In genomic region chr11:78363309-78364007, GRCm38 (mm10) we compare ENCODE assay signal across 26 mouse cellular contexts. TPM values are rescaled to one million over a fixed set of nuclear protein-coding genes. Genes with fewer than 3 reads are reported as not detected.
A peak's percentile ranks its signal among the peaks of the same experiment; 100 is the strongest.
DNase-seq lines count a peak whose midpoint lies in the region; ATAC-seq and TF ChIP-seq lines count a peak whose summit lies in the region.
"Had no signal": no experiment of that assay in that cellular context is flagged by ENCODE, and none has a peak within 500 bp of the region (broad histone marks: within the 10 kb centered on the region; RNA-seq: fewer than 3 reads in every experiment).

No protein-coding gene starts in this region.

- no peaks in the 10 kb centered on the region for H3K9me3 ChIP-seq in kidney, postnatal 0 days (replicated peaks; ENCODE audit: low read length)
- no peaks in the 10 kb centered on the region for H3K9me3 ChIP-seq in limb, embryonic 10.5 days (replicated peaks)
- no peaks in the 10 kb centered on the region for H3K9me3 ChIP-seq in midbrain, embryonic 13.5 days
- H3K9me3 ChIP-seq: embryonic facial prominence, embryonic 12.5 days; forebrain, embryonic 13.5 days; lung, embryonic 15.5 days; megakaryocyte, embryonic 14.5 days; neural tube, embryonic 12.5 days; stomach, embryonic 15.5 days had no signal

- in situ Hi-C loops in Patski (cut with MboI; ENCODE audit: low pct_unique_long_range_greater_than_20kb): loop anchor here (5.0 kb wide), 1 partner anchor 34 kb away; no protein-coding TSS in a partner anchor

- POLR2A ChIA-PET in Patski (lab: Charles Lee): interaction anchor here (0.7 to 10.0 kb wide), 6 partner anchors 15 to 59 kb away, joined by 3 to 160 read pairs (median 4); no protein-coding TSS in a partner anchor

- DNase-seq in 3T3-L1 (ENCODE audit: low read depth, low spot score): peak; percentile 41
- peak; percentile 73 for DNase-seq in Patski (ENCODE audit: low read depth, low spot score)
- no peak for DNase-seq in kidney, postnatal 0 days (ENCODE audit: low spot score)
- no peak for DNase-seq in limb, embryonic 10.5 days (ENCODE audit: low spot score)
- no peak for DNase-seq in cerebellum, postnatal 14 days
- no peak for DNase-seq in cerebellum, adult 11-12 months
- DNase-seq: cerebellum, postnatal 10 days; heart, postnatal 4 days; lung, postnatal 36 days; midbrain, embryonic 14.5 days; retina, postnatal 1 day; right cerebral cortex, postnatal 25 days; thymus, adult 18-20 months; thymus, postnatal 36 days had no signal

- no peaks in the 10 kb centered on the region for H3K27me3 ChIP-seq in Patski
- no peaks in the 10 kb centered on the region for H3K27me3 ChIP-seq in kidney, postnatal 0 days (ENCODE audit: insufficient read depth, low read length)
- peaks cover 14% of the 10 kb centered on the region for H3K27me3 ChIP-seq in limb, embryonic 10.5 days (ENCODE audit: low read depth, poor library complexity, severe bottlenecking)
- H3K27me3 ChIP-seq in midbrain, embryonic 13.5 days: no peaks in the 10 kb centered on the region
- H3K27me3 ChIP-seq: embryonic facial prominence, embryonic 12.5 days; forebrain, embryonic 13.5 days; lung, embryonic 15.5 days; stomach, embryonic 15.5 days had no signal

- H3K4me3 ChIP-seq in kidney, postnatal 0 days (replicated peaks; ENCODE audit: low read depth, low read length): no peak overlapping the region
- H3K4me3 ChIP-seq in limb, embryonic 10.5 days: no peak overlapping the region
- no peak overlapping the region for H3K4me3 ChIP-seq in midbrain, embryonic 13.5 days (replicated peaks)
- H3K4me3 ChIP-seq: embryonic facial prominence, embryonic 12.5 days; erythroblast, embryonic 14.5 days; forebrain, embryonic 13.5 days; layer of hippocampus, adult 2 months; lung, embryonic 15.5 days; megakaryocyte, embryonic 14.5 days; neural tube, embryonic 12.5 days; stomach, embryonic 15.5 days had no signal

- H3K4me1 ChIP-seq in kidney, postnatal 0 days (replicated peaks; ENCODE audit: insufficient read depth, low read length): 0 out of 2 replicates have a peak, but pooled peaks cover 12% of the 10 kb centered on the region
- H3K4me1 ChIP-seq in limb, embryonic 10.5 days: peaks cover 41% of the 10 kb centered on the region
- no peaks in the 10 kb centered on the region; the same call in 1 of the 2 replicates for H3K4me1 ChIP-seq in midbrain, embryonic 13.5 days (replicated peaks)
- H3K4me1 ChIP-seq: embryonic facial prominence, embryonic 12.5 days; stomach, embryonic 15.5 days had no signal

- CTCF ChIA-PET in Patski (lab: Charles Lee): interaction anchor here (1.4 to 18.5 kb wide), 3 partner anchors 10 to 33 kb away, joined by 5 to 473 read pairs (median 12); no protein-coding TSS in a partner anchor

- peak; percentile 67 for ATAC-seq in Patski
- ATAC-seq in kidney, postnatal 0 days (replicated peaks; ENCODE audit: low FRiP score, low read depth): peak; percentile 19; the same call in 1 of the 2 replicates
- ATAC-seq in midbrain, embryonic 13.5 days: no peak
- ATAC-seq: forebrain, embryonic 13.5 days; inflammation-experienced regulatory T-cells, adult 6 months had no signal

- peak overlapping the region; percentile 70; the same call in 1 of the 2 replicates for H3K27ac ChIP-seq in kidney, postnatal 0 days
- H3K27ac ChIP-seq in limb, embryonic 10.5 days: peak overlapping the region; percentile 32
- H3K27ac ChIP-seq in midbrain, embryonic 13.5 days: no peak overlapping the region
- H3K27ac ChIP-seq: embryonic facial prominence, embryonic 12.5 days; forebrain, embryonic 13.5 days; hindbrain, embryonic 14.5 days; layer of hippocampus, adult 2 months; liver, embryonic 14.5 days; lung, embryonic 15.5 days; neural tube, embryonic 12.5 days; stomach, embryonic 15.5 days had no signal

- no peaks in the 10 kb centered on the region for H3K36me3 ChIP-seq in kidney, postnatal 0 days (ENCODE audit: insufficient read depth, low read length)
- H3K36me3 ChIP-seq in limb, embryonic 10.5 days: no peaks in the 10 kb centered on the region
- no peaks in the 10 kb centered on the region for H3K36me3 ChIP-seq in midbrain, embryonic 13.5 days
- H3K36me3 ChIP-seq: embryonic facial prominence, embryonic 12.5 days; lung, embryonic 15.5 days; neural tube, embryonic 12.5 days; stomach, embryonic 15.5 days had no signal

- no peak overlapping the region for H3K9ac ChIP-seq in kidney, postnatal 0 days (ENCODE audit: low read depth, low read length)
- no peak overlapping the region for H3K9ac ChIP-seq in midbrain, embryonic 13.5 days (replicated peaks)
- H3K9ac ChIP-seq: embryonic facial prominence, embryonic 12.5 days; forebrain, embryonic 13.5 days; hindbrain, embryonic 14.5 days; liver, embryonic 14.5 days; lung, embryonic 15.5 days; neural tube, embryonic 12.5 days; stomach, embryonic 15.5 days had no signal

- WGBS in kidney, postnatal 0 days: 44% methylated on average over 13 of the region's 13 CpGs
- 64% methylated on average over 13 of the region's 13 CpGs for WGBS in limb, embryonic 10.5 days
- 89% methylated on average over 13 of the region's 13 CpGs for WGBS in midbrain, embryonic 13.5 days

- no peak for TF ChIP-seq CTCF in Patski (IDR thresholded peaks at IDR 0.05)
- no peak for TF ChIP-seq CTCF in kidney, postnatal 0 days (IDR thresholded peaks at IDR 0.05; ENCODE audit: low read depth)

- H3K4me2 ChIP-seq in kidney, postnatal 0 days (ENCODE audit: low read length): no peak overlapping the region
- H3K4me2 ChIP-seq in midbrain, embryonic 13.5 days (replicated peaks): no peak overlapping the region
- H3K4me2 ChIP-seq: embryonic facial prominence, embryonic 12.5 days; forebrain, embryonic 13.5 days; hindbrain, embryonic 14.5 days; lung, embryonic 15.5 days; neural tube, embryonic 12.5 days; stomach, embryonic 15.5 days had no signal

RNA-seq across cellular contexts. Expression of gene Unc119, which starts 20.2 kb away (rescaled TPM):
- polyA plus RNA-seq in Patski (2021): 55.0 TPM
- polyA plus RNA-seq in kidney, postnatal 0 days (2015; fragmentation: Nextera tagmentation; extraction: Ambion mirVana): 30.4 TPM in 2 replicates
- 77.9 and 83.0 TPM in 2 replicates for polyA plus RNA-seq in limb, embryonic 10.5 days (2016; fragmentation: Nextera tagmentation; extraction: Ambion mirVana)
- 69.1 and 75.4 TPM in 2 replicates for polyA plus RNA-seq in midbrain, embryonic 13.5 days (2015; fragmentation: Nextera tagmentation; extraction: Ambion mirVana)

RNA-seq across cellular contexts. Expression of gene Foxn1, which starts 22.9 kb away (rescaled TPM):
- 0.37 TPM for polyA plus RNA-seq in Patski (2021)
- not detected in 2 replicates for polyA plus RNA-seq in kidney, postnatal 0 days (2015; fragmentation: Nextera tagmentation; extraction: Ambion mirVana)
- 0.06 TPM in 1 of 2 replicates, not detected in the other for polyA plus RNA-seq in limb, embryonic 10.5 days (2016; fragmentation: Nextera tagmentation; extraction: Ambion mirVana)
- not detected in 2 replicates for polyA plus RNA-seq in midbrain, embryonic 13.5 days (2015; fragmentation: Nextera tagmentation; extraction: Ambion mirVana)
- polyA plus RNA-seq: erythroblast, embryonic 14.5 days; forebrain, embryonic 13.5 days; hindbrain, embryonic 14.5 days; inflammation-experienced regulatory T-cells, adult 6 months; liver, embryonic 14.5 days; midbrain, embryonic 14.5 days; neural tube, embryonic 12.5 days had no signal

RNA-seq across cellular contexts. Expression of gene Pigs, which starts 35.2 kb away (rescaled TPM):
- 96.5 TPM for polyA plus RNA-seq in Patski (2021)
- polyA plus RNA-seq in kidney, postnatal 0 days (2015; fragmentation: Nextera tagmentation; extraction: Ambion mirVana): 67.5 and 74.9 TPM in 2 replicates
- polyA plus RNA-seq in limb, embryonic 10.5 days (2016; fragmentation: Nextera tagmentation; extraction: Ambion mirVana): 80.3 and 83.6 TPM in 2 replicates
- polyA plus RNA-seq in midbrain, embryonic 13.5 days (2015; fragmentation: Nextera tagmentation; extraction: Ambion mirVana): 60.9 and 66.6 TPM in 2 replicates

RNA-seq across cellular contexts. Expression of gene Aldoc, which starts 40.7 kb away (rescaled TPM):
- 0.32 TPM for polyA plus RNA-seq in Patski (2021)
- 12.5 and 13.0 TPM in 2 replicates for polyA plus RNA-seq in kidney, postnatal 0 days (2015; fragmentation: Nextera tagmentation; extraction: Ambion mirVana)
- polyA plus RNA-seq in limb, embryonic 10.5 days (2016; fragmentation: Nextera tagmentation; extraction: Ambion mirVana): 2.0 and 4.3 TPM in 2 replicates
- polyA plus RNA-seq in midbrain, embryonic 13.5 days (2015; fragmentation: Nextera tagmentation; extraction: Ambion mirVana): 26.3 and 28.3 TPM in 2 replicates

RNA-seq across cellular contexts. Expression of gene Slc13a2, which starts 58.6 kb away (rescaled TPM):
- 1.1 TPM for polyA plus RNA-seq in Patski (2021)
- polyA plus RNA-seq in kidney, postnatal 0 days (2015; fragmentation: Nextera tagmentation; extraction: Ambion mirVana): 6.5 and 6.6 TPM in 2 replicates
- polyA plus RNA-seq in limb, embryonic 10.5 days (2016; fragmentation: Nextera tagmentation; extraction: Ambion mirVana): not detected in 2 replicates
- not detected in 2 replicates for polyA plus RNA-seq in midbrain, embryonic 13.5 days (2015; fragmentation: Nextera tagmentation; extraction: Ambion mirVana)
- polyA plus RNA-seq: embryonic facial prominence, embryonic 12.5 days; erythroblast, embryonic 14.5 days; forebrain, embryonic 13.5 days; hindbrain, embryonic 14.5 days; inflammation-experienced regulatory T-cells, adult 6 months; midbrain, embryonic 14.5 days; neural tube, embryonic 12.5 days had no signal

Comparison
In these comparisons a context has a peak if more than half of its experiments do, and no peak if none do; other contexts are left out.
1. DNase-seq: peak in 3T3-L1 (single experiment) and Patski (single experiment); none in kidney, postnatal 0 days (single experiment), limb, embryonic 10.5 days (single experiment), cerebellum, postnatal 14 days (0 of 2) and cerebellum, adult 11-12 months (single experiment).